In the genomic region with DNA sequence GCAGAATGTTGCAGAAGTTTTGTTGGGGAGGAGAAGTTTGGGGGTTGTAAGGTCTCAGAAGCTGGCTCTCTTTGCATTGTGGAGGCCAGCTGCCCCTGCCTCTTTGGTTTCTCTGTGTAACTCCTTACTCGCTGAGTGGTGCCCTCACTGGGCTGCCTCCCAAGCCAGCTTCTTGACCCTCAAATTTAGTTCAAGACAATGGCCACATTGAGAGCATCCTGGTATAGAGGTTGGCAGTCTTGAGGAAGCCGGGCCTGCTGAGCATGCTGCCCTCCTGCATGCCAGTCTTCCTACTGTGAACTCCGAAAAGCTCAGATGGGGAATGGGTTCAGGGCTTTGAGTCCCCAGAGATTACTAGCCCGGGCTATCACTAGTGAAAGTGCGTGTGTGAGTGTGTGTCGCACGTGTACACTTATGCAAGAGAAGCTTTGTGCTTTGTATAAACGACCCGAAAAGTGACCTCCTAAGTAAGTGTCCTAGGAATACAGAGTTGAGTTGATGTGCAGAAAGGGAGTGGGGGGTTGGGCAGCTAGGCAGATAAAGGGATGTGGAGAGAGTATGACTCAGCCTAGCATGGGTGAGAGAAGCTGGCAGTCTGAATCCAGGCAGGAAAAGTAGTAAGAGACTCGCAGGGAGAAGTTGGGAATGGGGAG, we compare ENCODE assay signal across 9 mouse cellular contexts.
DNase-seq lines count a peak whose midpoint lies in the region; ATAC-seq lines count a peak whose summit lies in the region.
"Had no signal": no experiment of that assay in that cellular context is flagged by ENCODE, and none has a peak within 500 bp of the region (broad histone marks: within the 10 kb centered on the region; RNA-seq: fewer than 3 reads in every experiment).

No protein-coding gene starts in this region.

- ATAC-seq in megakaryocyte, adult 5-6 weeks (ENCODE audit: poor library complexity, severe bottlenecking), result no peak
- ATAC-seq in intestine, embryonic 15.5 days, result no peak
- no peak for ATAC-seq in stomach, embryonic 15.5 days (ENCODE audit: insufficient read depth, low FRiP score, low read depth)

- no peaks in the 10 kb centered on the region for H3K9me3 ChIP-seq in megakaryocyte, embryonic 14.5 days
- no peaks in the 10 kb centered on the region for H3K9me3 ChIP-seq in intestine, embryonic 15.5 days
- H3K9me3 ChIP-seq in stomach, embryonic 15.5 days, result no peaks in the 10 kb centered on the region

- peak overlapping the region; percentile 6; the same call in 1 of the 2 replicates for H3K27ac ChIP-seq in intestine, embryonic 15.5 days
- peak overlapping the region; percentile 88 for H3K27ac ChIP-seq in stomach, embryonic 15.5 days

- no peaks in the 10 kb centered on the region for H3K36me3 ChIP-seq in megakaryocyte, embryonic 14.5 days (replicated peaks; ENCODE audit: low read length)
- no peaks in the 10 kb centered on the region for H3K36me3 ChIP-seq in intestine, embryonic 15.5 days
- no peaks in the 10 kb centered on the region for H3K36me3 ChIP-seq in stomach, embryonic 15.5 days

- no peak overlapping the region for H3K9ac ChIP-seq in intestine, embryonic 15.5 days
- no peak overlapping the region; the same call in 1 of the 2 replicates for H3K9ac ChIP-seq in stomach, embryonic 15.5 days

- H3K4me3 ChIP-seq in megakaryocyte, embryonic 14.5 days (replicated peaks), result peak overlapping the region; percentile 64
- peak overlapping the region; percentile 69; the same call in 1 of the 2 replicates for H3K4me3 ChIP-seq in intestine, embryonic 15.5 days (replicated peaks)
- peak overlapping the region; percentile 72 for H3K4me3 ChIP-seq in stomach, embryonic 15.5 days (replicated peaks)

- H3K27me3 ChIP-seq in megakaryocyte, embryonic 14.5 days (replicated peaks), result peaks cover 85% of the 10 kb centered on the region
- no peaks in the 10 kb centered on the region for H3K27me3 ChIP-seq in intestine, embryonic 15.5 days (replicated peaks)
- no peaks in the 10 kb centered on the region for H3K27me3 ChIP-seq in stomach, embryonic 15.5 days (replicated peaks)

- peak; percentile 70 for DNase-seq in adrenal gland, adult 2 months
- no peak for DNase-seq in adrenal gland, adult 18-20 months (ENCODE audit: low spot score in 2 of 2)
- no peak for DNase-seq in spleen, postnatal 14 days (ENCODE audit: low spot score in 2 of 2)
- no peak for DNase-seq in cerebellum, postnatal 10 days
- DNase-seq: kidney, adult 18-20 months had no signal

- H3K4me2 ChIP-seq in intestine, embryonic 15.5 days (replicated peaks), result peak overlapping the region; percentile 83
- H3K4me2 ChIP-seq in stomach, embryonic 15.5 days, result peak overlapping the region; percentile 81

- H3K4me1 ChIP-seq in megakaryocyte, embryonic 14.5 days, result peaks cover 75% of the 10 kb centered on the region
- peaks cover 54% of the 10 kb centered on the region for H3K4me1 ChIP-seq in intestine, embryonic 15.5 days (replicated peaks)
- H3K4me1 ChIP-seq in stomach, embryonic 15.5 days, result peaks cover 58% of the 10 kb centered on the region

- WGBS in intestine, embryonic 15.5 days, result 40% methylated on average over 10 of the region's 10 CpGs
- WGBS in stomach, embryonic 15.5 days, result 36% methylated on average over 10 of the region's 10 CpGs
